Mouse (Mus musculus) heart, postnatal 25 days (tissue): ENCODE results near the gene 0610010F05Rik. TPM values are rescaled to one million over a fixed set of nuclear protein-coding genes. Genes with fewer than 3 reads are reported as not detected.

Experiments
- DNase-seq: peaks from one replicate; pipeline ENCODE4 v3.0.0; 2022; ENCODE audit warnings: low spot score
- intact Hi-C: fragments of 180-260 bp; cut with DNase I; formaldehyde crosslinking; loops from one replicate; pipeline ENCODE4 v1.15.1; 2025
- total RNA-seq, 2 experiments: library from RNA; stranded (reverse); gene quantifications; 2 replicates each; pipeline ENCODE4 v1.2.3; 2021

The 0610010F05Rik gene
- total RNA-seq, result 1 to 10 TPM; 9.6 to 9.8 TPM

GRCm38 (mm10) chr11:23632945-23633878, at the start of gene 0610010F05Rik:
Gene 0610010F05Rik (minus strand): TSS chr11:23633639.
- intact Hi-C loops, result loop anchor here (1.0 to 10.0 kb wide), 2 partner anchors 31 to 138 kb away; partner anchors contain the start of gene Ahsa2
- peak; percentile 74 for DNase-seq

- DNase-seq, result no peak
- intact Hi-C loops, result no loop called here
Observed at GRCm38 (mm10) chr11:23682561-23682960, 49.1 kb upstream of the 0610010F05Rik start.

- DNase-seq, result no peak
- intact Hi-C loops, result no loop called here
Observed at GRCm38 (mm10) chr11:23680435-23680950, 47.1 kb upstream of the 0610010F05Rik start.

- no peak for DNase-seq
- intact Hi-C loops, result loop anchor here (1.0 to 10.0 kb wide), 2 partner anchors 176 to 275 kb away; no protein-coding TSS in a partner anchor
Observed at GRCm38 (mm10) chr11:23679044-23679642, 45.7 kb upstream of the 0610010F05Rik start.

- intact Hi-C loops, result loop anchor here (10.0 kb wide), 1 partner anchor 179 kb away; no protein-coding TSS in a partner anchor
- no peak for DNase-seq
Observed at GRCm38 (mm10) chr11:23676100-23676499, 42.7 kb upstream of the 0610010F05Rik start.

GRCm38 (mm10) chr11:23672256-23672749, 38.9 kb upstream of the 0610010F05Rik start:
- intact Hi-C loops, result loop anchor here (10.0 kb wide), 1 partner anchor 182 kb away; no protein-coding TSS in a partner anchor

GRCm38 (mm10) chr11:23667128-23667527, 33.7 kb upstream of the 0610010F05Rik start:
- intact Hi-C loops, result no loop called here
- DNase-seq, result no peak

More at GRCm38 (mm10) chr11:23672256-23672749, 38.9 kb upstream of the 0610010F05Rik start:
- no peak for DNase-seq

GRCm38 (mm10) chr11:23666526-23666925, 33.1 kb upstream of the 0610010F05Rik start:
- DNase-seq, result no peak
- intact Hi-C loops, result no loop called here

- intact Hi-C loops, result loop anchor here (2.0 kb wide), 1 partner anchor 105 kb away; the partner anchor contains the start of gene Rel
- peak; percentile 86 for DNase-seq
Observed at GRCm38 (mm10) chr11:23665798-23666501, 32.5 kb upstream of the 0610010F05Rik start, which contains the start of gene Pex13. Gene Pex13 (minus strand): TSS chr11:23665959.

GRCm38 (mm10) chr11:23665311-23665786, 31.9 kb upstream of the 0610010F05Rik start, which contains the start of gene Pus10:
Gene Pus10 (plus strand): TSS chr11:23665674.
- intact Hi-C loops, result loop anchor here (2.0 kb wide), 1 partner anchor 105 kb away; the partner anchor contains the start of gene Rel

GRCm38 (mm10) chr11:23664232-23664631, 30.8 kb upstream of the 0610010F05Rik start:
- intact Hi-C loops, result loop anchor here (1.0 to 2.0 kb wide), 2 partner anchors 31 to 107 kb away; partner anchors contain the start of genes 0610010F05Rik and Rel
- no peak for DNase-seq

More at GRCm38 (mm10) chr11:23665311-23665786, 31.9 kb upstream of the 0610010F05Rik start, which contains the start of gene Pus10:
- DNase-seq, result no peak

- intact Hi-C loops, result no loop called here
- DNase-seq, result no peak
Observed at GRCm38 (mm10) chr11:23657791-23658190, 24.4 kb upstream of the 0610010F05Rik start.

GRCm38 (mm10) chr11:23653666-23654065, 20.2 kb upstream of the 0610010F05Rik start:
- intact Hi-C loops, result no loop called here
- no peak for DNase-seq

- DNase-seq, result no peak
- intact Hi-C loops, result no loop called here
Observed at GRCm38 (mm10) chr11:23647835-23648234, 14.4 kb upstream of the 0610010F05Rik start.

- intact Hi-C loops, result no loop called here
- DNase-seq, result no peak
Observed at GRCm38 (mm10) chr11:23647431-23647830, 14.0 kb upstream of the 0610010F05Rik start.

- intact Hi-C loops, result loop anchor here (10.0 kb wide), 1 partner anchor 140 kb away; the partner anchor contains the start of gene Ahsa2
- DNase-seq, result no peak
Observed at GRCm38 (mm10) chr11:23634573-23634972, 1.1 kb upstream of the 0610010F05Rik start.

GRCm38 (mm10) chr11:23633879-23634215, 408 bp upstream of the 0610010F05Rik start:
- no peak for DNase-seq
- intact Hi-C loops, result loop anchor here (1.0 to 10.0 kb wide), 2 partner anchors 30 to 139 kb away; partner anchors contain the start of gene Ahsa2

GRCm38 (mm10) chr11:23630664-23631063, 2.8 kb downstream of the 0610010F05Rik start:
- no peak for DNase-seq
- intact Hi-C loops, result loop anchor here (10.0 kb wide), 1 partner anchor 136 kb away; the partner anchor contains the start of gene Ahsa2

- intact Hi-C loops, result no loop called here
- no peak for DNase-seq
Observed at GRCm38 (mm10) chr11:23618995-23619394, 14.4 kb downstream of the 0610010F05Rik start.
